Mouse (Mus musculus) megakaryocyte, embryonic 14.5 days (primary cell): ENCODE measurements around the gene Cep152. TPM values are rescaled to one million over a fixed set of nuclear protein-coding genes. Genes with fewer than 3 reads are reported as not detected.

Experiments used
- H3K27me3 ChIP-seq: replicated peaks from 2 replicates; pipeline ENCODE3; 2012; ENCODE audit warnings: inconsistent platforms
- H3K36me3 ChIP-seq: replicated peaks from 2 replicates; pipeline ENCODE3; 2012; ENCODE audit warnings: low read length, inconsistent platforms, mixed read lengths
- H3K4me1 ChIP-seq: 2 replicates; pipeline ENCODE4 v1.6.1; 2012; ENCODE audit warnings: inconsistent platforms
- H3K4me3 ChIP-seq: replicated peaks from 2 replicates; pipeline ENCODE3; 2012; ENCODE audit warnings: moderate library complexity, mild to moderate bottlenecking, inconsistent platforms
- H3K9me3 ChIP-seq: 2 replicates; pipeline ENCODE4 v1.6.1; 2012; ENCODE audit warnings: inconsistent platforms
- FLI1 ChIP-seq: IDR thresholded peaks from 2 replicates; pipeline ENCODE4 v1.6.1; 2012; ENCODE audit warnings: low read length, inconsistent platforms, mixed read lengths
- GATA1 ChIP-seq: IDR thresholded peaks from 3 replicates; pipeline ENCODE4 v1.6.1; 2012; ENCODE audit warnings: mixed read lengths, low read length, inconsistent platforms, borderline replicate concordance
- polyA plus RNA-seq: library from polyadenylated mRNA; stranded (reverse); fragments of >175 nt; gene quantifications from 2 replicates; pipeline ENCODE4 v1.2.3, GENCODE M21; 2012; ENCODE audit warnings: low replicate concordance; ENCODE audit not compliant: insufficient read depth

Cep152 gene
- polyA plus RNA-seq, 1 experiment: 0.58 TPM

- peaks cover 11% of the 10 kb centered on the region for H3K27me3 ChIP-seq
- TF ChIP-seq FLI1 (no peak), GATA1 (no peak)
- H3K4me3 ChIP-seq: no peak overlapping the region
- no peaks in the 10 kb centered on the region for H3K36me3 ChIP-seq
- peaks cover 19% of the 10 kb centered on the region for H3K4me1 ChIP-seq
- H3K9me3 ChIP-seq: no peaks in the 10 kb centered on the region
Observed at GRCm38 (mm10) chr2:125628487-125628886, 3.6 kb upstream of the Cep152 start.

GRCm38 (mm10) chr2:125626536-125626935, 1.6 kb upstream of the Cep152 start:
- Histone ChIP-seq H3K36me3 (peaks cover 5% of the 10 kb centered on the region), H3K4me1 (peaks cover 31% of the 10 kb centered on the region), H3K4me3 (no peak overlapping the region), H3K27me3 (peaks cover 11% of the 10 kb centered on the region), H3K9me3 (no peaks in the 10 kb centered on the region)
- TF ChIP-seq GATA1 (no peak), FLI1 (no peak)

- no peak for TF ChIP-seq GATA1
- TF ChIP-seq FLI1: no peak
- Histone ChIP-seq H3K4me3 (peak overlapping the region; percentile 97), H3K36me3 (peaks cover 27% of the 10 kb centered on the region), H3K27me3 (peaks cover 6% of the 10 kb centered on the region), H3K9me3 (no peaks in the 10 kb centered on the region), H3K4me1 (peaks cover 33% of the 10 kb centered on the region)
Observed at GRCm38 (mm10) chr2:125624127-125624685, 707 bp downstream of the Cep152 start.

- Histone ChIP-seq H3K4me1 (peaks cover 33% of the 10 kb centered on the region), H3K36me3 (peaks cover 37% of the 10 kb centered on the region), H3K27me3 (peaks cover 2% of the 10 kb centered on the region), H3K9me3 (no peaks in the 10 kb centered on the region), H3K4me3 (peak overlapping the region; percentile 97)
- TF ChIP-seq GATA1 (no peak), FLI1 (no peak)
Observed at GRCm38 (mm10) chr2:125623211-125623610, 1.7 kb downstream of the Cep152 start.

GRCm38 (mm10) chr2:125620213-125620907, 4.6 kb downstream of the Cep152 start:
- Histone ChIP-seq H3K27me3 (no peaks in the 10 kb centered on the region), H3K9me3 (no peaks in the 10 kb centered on the region), H3K4me1 (peaks cover 32% of the 10 kb centered on the region), H3K36me3 (peaks cover 65% of the 10 kb centered on the region), H3K4me3 (no peak overlapping the region)
- TF ChIP-seq FLI1: no peak
- no peak for TF ChIP-seq GATA1

- peaks cover 12% of the 10 kb centered on the region for H3K4me1 ChIP-seq
Observed at GRCm38 (mm10) chr2:125615858-125616424, 9.0 kb downstream of the Cep152 start.

GRCm38 (mm10) chr2:125615440-125615839, 9.5 kb downstream of the Cep152 start:
- Histone ChIP-seq H3K4me3 (no peak overlapping the region), H3K9me3 (no peaks in the 10 kb centered on the region), H3K27me3 (no peaks in the 10 kb centered on the region), H3K4me1 (peaks cover 12% of the 10 kb centered on the region), H3K36me3 (peaks cover 94% of the 10 kb centered on the region)
- no peak for TF ChIP-seq GATA1
- no peak for TF ChIP-seq FLI1

More at GRCm38 (mm10) chr2:125615858-125616424, 9.0 kb downstream of the Cep152 start:
- no peaks in the 10 kb centered on the region for H3K9me3 ChIP-seq
- peaks cover 96% of the 10 kb centered on the region for H3K36me3 ChIP-seq
- TF ChIP-seq GATA1 (no peak), FLI1 (no peak)
- no peak overlapping the region for H3K4me3 ChIP-seq
- H3K27me3 ChIP-seq: no peaks in the 10 kb centered on the region

- Histone ChIP-seq H3K4me1 (no peaks in the 10 kb centered on the region), H3K27me3 (no peaks in the 10 kb centered on the region), H3K36me3 (peaks cover 87% of the 10 kb centered on the region), H3K4me3 (no peak overlapping the region), H3K9me3 (no peaks in the 10 kb centered on the region)
- TF ChIP-seq GATA1: no peak
- no peak for TF ChIP-seq FLI1
Observed at GRCm38 (mm10) chr2:125606220-125606845, 18.6 kb downstream of the Cep152 start.

- H3K4me1 ChIP-seq: no peaks in the 10 kb centered on the region
- TF ChIP-seq FLI1 (no peak), GATA1 (no peak)
- no peaks in the 10 kb centered on the region for H3K27me3 ChIP-seq
- H3K4me3 ChIP-seq: no peak overlapping the region
- peaks cover 90% of the 10 kb centered on the region for H3K36me3 ChIP-seq
- no peaks in the 10 kb centered on the region for H3K9me3 ChIP-seq
Observed at GRCm38 (mm10) chr2:125604646-125605045, 20.3 kb downstream of the Cep152 start.

GRCm38 (mm10) chr2:125602970-125603369, 21.9 kb downstream of the Cep152 start:
- Histone ChIP-seq H3K4me1 (no peaks in the 10 kb centered on the region), H3K27me3 (no peaks in the 10 kb centered on the region), H3K4me3 (no peak overlapping the region), H3K9me3 (no peaks in the 10 kb centered on the region), H3K36me3 (peaks cover 93% of the 10 kb centered on the region)
- TF ChIP-seq GATA1 (no peak), FLI1 (no peak)
